Mouse (Mus musculus) MN1 (cell line): Measurements from ENCODE around the gene Ltbp4.

Source experiments
- DNase-seq: peaks from one replicate; pipeline ENCODE4 v3.0.0-alpha.2; 2016; ENCODE audit warnings: low spot score

Gene Ltbp4

DNA sequence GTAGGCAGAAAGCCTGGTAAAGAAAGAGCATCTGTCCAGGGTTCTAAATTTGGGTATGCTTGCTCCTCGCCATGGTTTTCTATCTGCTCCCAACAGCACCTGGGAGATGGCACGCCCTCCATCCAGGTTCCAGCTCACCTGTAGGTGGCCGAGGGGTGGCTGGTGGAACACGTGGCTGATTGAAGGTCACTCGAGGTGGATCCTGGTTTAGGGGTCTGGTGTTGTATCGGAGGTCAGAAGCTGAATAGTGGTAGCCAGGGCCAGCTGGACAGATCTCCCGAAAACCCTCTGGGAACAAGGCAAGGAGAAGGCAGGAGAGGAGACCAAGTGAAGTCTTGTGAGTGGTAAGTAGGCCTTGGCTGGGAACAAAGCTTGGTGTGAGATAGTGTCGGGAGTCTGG lies 10.0 kb downstream of the Ltbp4 start:
- DNase-seq: no peak

DNA sequence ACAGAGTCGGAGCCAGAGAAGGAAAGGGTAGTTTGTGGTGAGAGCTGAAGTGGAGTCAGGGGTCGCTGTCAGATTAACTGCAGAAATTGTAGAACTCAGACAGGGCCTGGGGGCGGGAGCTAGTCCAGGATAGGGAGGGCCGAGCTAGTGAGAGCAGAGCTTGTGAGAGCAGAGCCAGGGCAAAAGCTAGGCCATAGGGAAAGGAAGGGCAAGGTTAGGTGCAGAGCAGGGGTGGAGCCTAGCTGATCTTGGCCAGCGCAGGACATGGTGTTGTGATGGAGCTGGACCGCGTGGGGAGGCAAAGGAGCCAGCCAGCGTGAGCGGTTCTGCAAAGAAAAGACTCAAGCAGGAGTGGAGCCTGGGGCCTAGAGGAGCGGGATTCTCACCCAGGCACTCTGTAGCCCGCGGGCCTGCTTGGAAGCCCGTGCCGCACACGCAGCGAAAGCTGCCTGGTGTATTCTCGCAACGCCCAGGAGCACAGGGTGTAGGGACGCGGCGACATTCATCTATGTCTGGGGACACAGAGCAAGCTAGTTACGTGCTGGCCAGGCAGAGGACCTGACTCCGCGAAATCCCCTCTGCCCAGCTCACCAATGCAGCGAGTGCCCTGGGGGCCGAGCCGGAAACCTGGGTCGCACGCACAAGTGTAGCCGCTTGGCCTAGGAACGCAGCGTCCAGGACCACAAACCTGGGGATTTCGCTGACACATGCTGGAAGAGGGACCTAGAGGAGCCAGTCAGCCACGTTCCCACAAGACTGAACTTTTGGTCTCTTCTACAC lies 11.2 kb downstream of the Ltbp4 start:
- DNase-seq: no peak

DNA sequence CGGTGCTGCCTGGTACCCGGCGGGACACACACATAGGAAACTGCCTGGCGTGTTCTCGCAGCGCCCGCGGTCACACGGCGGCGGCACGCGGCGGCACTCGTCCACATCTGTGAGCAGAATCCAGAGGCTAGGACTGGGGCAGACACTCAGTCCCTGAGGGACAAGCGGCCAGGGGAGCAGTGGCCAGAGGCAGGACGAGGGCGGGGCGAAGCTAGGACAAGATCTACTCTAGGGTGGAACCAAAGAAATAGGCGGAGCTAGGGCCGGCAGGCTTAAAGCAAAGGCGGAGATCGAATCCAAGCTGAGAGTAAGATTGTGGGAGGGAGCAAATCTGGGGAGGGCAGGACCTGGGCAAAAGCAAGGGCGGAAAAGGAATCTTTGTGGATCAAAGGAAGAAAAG lies 11.8 kb downstream of the Ltbp4 start:
- DNase-seq: no peak

DNA sequence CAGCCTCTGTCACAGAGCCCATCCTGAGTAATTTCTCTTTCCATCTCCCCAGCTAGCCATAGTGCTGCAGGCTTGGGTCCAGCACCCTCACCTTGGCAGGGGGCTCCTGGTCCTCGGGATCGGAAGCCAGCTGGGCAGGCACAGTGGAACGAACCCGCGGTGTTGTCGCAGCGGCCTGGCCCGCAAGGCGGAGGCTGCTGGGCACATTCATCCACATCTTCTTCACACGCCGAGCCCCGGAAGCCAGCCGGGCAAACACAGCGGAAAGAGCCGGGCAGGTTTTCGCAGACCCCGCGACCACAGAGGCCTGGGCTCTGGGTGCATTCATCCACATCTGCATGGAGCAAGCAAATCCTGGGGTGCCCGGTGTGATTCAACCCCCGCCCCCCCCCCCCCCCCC lies 12.6 kb downstream of the Ltbp4 start:
- no peak for DNase-seq

- no peak for DNase-seq
Observed at GRCm38 (mm10) chr7:27324161-27324560, 13.3 kb downstream of the Ltbp4 start.

DNA sequence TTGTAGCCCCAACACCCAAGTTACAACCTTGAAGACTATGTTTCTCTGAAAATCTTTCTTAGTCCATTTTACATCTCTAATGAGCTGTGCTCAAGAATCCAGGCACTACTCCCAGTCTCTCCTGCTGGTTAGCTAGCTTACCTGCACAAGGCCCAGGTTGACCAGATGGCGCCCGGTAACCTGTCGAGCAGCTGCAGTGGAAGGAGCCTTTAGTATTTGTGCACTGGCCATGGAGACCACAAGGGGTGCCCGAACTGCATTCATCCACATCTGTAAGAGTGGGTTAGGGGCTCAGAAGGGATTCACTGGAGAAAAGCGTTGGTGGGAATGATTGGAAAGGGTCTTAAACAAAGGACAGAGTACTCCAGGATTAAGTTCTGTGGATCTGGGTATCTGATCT lies 14.5 kb downstream of the Ltbp4 start:
- no peak for DNase-seq

DNA sequence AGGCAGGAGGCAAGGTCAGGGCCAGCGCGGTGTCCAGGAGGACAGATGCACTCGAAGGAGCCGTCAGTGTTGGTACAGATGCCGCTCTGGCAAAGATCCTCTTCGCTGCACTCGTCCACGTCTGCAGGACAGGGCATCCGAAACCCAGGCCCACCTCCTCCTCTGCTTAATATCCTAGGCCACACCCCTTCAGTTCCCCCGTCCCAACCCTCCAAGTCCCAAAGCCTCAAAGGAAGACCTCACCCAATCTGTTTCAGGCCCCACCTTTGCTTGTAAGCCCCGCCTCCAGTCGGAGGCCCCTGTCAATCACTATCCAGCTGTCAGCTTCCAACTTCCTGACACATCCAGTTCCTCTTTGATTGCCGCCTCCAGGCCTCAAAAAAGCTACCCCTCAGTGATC lies 15.2 kb downstream of the Ltbp4 start:
- DNase-seq: no peak

GRCm38 (mm10) chr7:27319411-27319810 lies 18.1 kb downstream of the Ltbp4 start:
- no peak for DNase-seq

GRCm38 (mm10) chr7:27315958-27316357 lies 21.5 kb downstream of the Ltbp4 start:
- no peak for DNase-seq

GRCm38 (mm10) chr7:27314393-27314792 lies 23.1 kb downstream of the Ltbp4 start:
- DNase-seq: no peak

GRCm38 (mm10) chr7:27311651-27312284 lies 25.7 kb downstream of the Ltbp4 start:
- DNase-seq: no peak

DNA sequence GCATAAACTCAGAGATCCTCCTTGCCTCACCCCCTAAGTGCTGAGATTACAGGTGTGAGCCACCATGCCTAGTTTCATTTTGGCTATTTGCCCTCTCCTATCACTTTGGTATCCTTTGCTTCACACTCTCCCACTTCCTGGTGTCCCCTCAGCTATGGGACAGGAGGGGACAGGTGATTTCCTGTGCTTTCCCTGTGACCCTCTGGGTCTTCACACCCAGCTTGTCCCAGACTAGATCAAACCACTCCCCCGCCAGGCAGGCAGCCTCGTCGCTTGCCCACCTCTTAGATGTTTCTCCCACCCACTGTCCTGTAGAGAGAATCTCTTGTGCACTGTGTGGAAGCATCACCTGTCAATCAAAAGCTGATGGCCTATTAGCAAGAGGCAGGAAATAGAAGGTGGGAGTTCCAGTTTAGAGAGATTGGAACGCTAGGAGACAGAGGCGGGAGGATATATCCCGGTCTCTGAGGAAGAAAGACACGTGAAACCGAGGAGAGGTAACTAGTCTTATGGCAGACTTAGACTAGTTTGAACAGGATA lies 26.4 kb downstream of the Ltbp4 start:
- DNase-seq: no peak

GRCm38 (mm10) chr7:27310306-27310705 lies 27.2 kb downstream of the Ltbp4 start:
- DNase-seq: no peak

DNA sequence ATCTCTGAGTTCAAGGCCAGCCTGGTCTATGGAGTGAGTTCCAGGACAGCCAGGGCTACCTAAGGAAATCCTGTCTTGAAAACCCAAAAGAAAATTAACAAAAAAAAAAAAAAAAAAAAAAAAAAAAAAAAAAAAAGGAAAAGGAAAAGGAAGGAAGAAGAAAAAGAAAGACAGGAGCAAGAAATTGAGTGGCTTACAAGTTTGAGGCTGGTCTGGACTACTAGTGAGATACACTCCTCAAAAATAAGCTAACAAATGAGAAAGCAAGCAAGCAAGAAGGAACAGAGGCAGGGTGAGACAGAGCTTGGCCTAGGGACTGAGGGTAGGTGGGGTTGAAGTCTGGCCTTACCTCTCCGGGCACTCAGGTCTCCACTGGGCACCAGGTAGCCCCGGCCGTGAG lies 27.7 kb downstream of the Ltbp4 start:
- DNase-seq: no peak

- DNase-seq: no peak
Observed at GRCm38 (mm10) chr7:27308821-27309549, 28.5 kb downstream of the Ltbp4 start.

DNA sequence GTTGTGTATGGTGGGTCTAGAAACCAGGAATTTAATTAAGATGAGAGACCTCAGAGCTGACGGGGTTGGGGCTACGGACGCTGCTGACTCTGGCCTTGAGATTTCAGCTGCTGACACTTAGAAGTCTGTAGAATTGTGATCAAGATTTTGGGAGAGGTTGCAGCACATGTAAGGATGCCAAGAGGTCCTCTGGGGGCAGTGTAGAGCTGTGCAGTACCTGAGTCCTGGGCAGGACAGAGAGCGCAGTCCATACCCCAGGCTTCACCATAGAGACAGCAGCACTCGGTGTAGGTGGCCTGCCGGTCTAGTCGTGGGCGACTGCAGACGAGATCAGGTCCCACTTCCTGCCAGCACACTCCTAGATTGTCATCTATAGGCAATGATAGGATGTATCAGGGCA lies 29.9 kb downstream of the Ltbp4 start:
- no peak for DNase-seq

DNA sequence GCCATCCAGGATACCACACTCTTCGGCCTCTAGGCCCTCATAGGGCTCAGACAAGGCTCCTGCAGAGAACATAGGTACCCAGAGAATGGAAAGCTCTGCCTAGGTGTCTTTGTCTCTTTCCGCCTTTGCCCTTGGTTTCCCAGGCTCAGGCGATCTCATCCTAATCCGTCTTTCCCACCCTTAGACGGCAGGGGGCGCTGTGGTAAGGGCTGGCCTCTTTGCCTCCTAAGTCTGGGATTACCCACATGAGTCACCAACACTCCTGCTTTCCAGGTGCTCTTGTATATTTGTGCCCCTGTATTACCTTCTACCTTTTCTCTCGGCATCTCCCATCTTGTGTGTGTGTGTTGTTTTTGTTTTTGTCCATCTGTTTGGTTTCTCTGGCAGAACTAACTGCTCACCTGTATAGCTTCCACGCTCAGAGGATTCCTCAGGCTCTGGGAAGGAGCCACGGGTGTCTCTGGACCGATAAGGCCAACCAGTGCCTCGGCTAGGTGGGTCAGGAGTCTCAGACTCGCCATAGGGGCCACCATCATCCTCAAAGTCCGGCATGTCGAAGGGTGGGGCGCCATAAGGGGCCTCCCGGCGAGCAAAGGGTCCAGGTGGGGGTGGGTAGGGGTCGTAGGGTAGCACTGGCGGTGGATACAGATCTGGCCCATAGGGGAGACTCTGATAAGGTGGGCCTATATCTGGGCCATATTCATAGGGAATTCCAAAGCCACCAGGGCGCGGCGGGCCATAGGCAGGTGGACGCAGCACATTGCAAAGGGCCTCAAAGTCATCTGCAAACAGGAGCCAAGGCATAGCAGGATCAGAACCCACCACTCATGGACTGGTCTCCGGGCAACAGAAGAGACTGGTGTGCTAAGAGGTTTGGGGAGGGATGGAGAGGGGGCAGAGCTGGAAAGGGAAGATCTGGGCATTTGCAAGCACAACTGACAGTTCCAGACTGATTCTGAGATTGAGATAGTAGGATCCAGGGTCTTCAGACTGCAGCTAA lies 31.0 kb downstream of the Ltbp4 start:
- peak; percentile 48 for DNase-seq

GRCm38 (mm10) chr7:27305091-27305730 lies 32.3 kb downstream of the Ltbp4 start:
- DNase-seq: no peak

DNA sequence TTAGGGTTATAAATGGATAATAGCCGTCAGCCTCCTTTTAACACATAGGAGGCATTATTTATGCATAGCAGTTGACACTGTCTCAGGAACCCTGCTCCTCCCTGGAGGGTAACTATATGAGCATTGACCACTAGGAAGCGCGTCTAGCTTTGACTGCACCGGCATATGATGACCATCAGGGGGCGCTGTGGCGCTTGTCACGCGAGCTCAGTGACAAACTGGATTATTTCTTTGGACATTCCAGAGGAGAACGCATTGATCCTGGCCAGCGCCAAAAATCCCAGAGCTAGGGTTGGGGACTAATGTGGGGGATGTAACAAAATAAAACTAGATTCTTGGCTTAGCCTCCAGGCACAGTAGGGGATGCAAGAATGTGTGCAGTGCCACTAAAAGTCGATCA lies 35.3 kb downstream of the Ltbp4 start:
- DNase-seq: peak; percentile 87

DNA sequence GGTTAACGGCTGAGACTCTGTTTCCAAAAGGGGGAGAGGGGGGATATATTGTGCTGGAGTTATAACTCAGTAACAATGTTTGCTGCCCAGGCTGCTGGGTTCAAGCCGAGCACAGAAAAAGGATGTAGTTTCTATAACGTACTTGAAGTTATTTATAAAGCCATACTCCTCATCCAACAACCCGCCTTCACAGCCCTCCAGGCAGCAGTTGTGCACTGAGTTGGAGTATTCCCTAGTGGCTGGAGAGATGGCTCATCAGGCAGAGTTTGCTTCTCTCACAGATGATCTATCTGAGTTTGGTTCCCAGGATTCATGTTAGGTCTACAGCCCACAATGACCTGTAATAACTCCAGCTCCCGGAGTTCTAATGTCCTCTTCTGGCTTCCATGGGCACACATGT lies 36.7 kb downstream of the Ltbp4 start:
- DNase-seq: no peak

GRCm38 (mm10) chr7:27300351-27300750 lies 37.1 kb downstream of the Ltbp4 start:
- DNase-seq: no peak
